Comparison of ENCODE assay signal across 17 mouse cellular contexts in genomic region chr9:78121985-78122384, GRCm38 (mm10). TPM values are rescaled to one million over a fixed set of nuclear protein-coding genes. Genes with fewer than 3 reads are reported as not detected.
A peak's percentile ranks its signal among the peaks of the same experiment; 100 is the strongest.
DNase-seq lines count a peak whose midpoint lies in the region; ATAC-seq and TF ChIP-seq lines count a peak whose summit lies in the region.
"Had no signal": no experiment of that assay in that cellular context is flagged by ENCODE, and none has a peak within 500 bp of the region (broad histone marks: within the 10 kb centered on the region; RNA-seq: fewer than 3 reads in every experiment).

No protein-coding gene starts in this region.

- H3K9ac ChIP-seq in hindbrain, postnatal 0 days (replicated peaks; ENCODE audit: low read length) = no peak overlapping the region
- no peak overlapping the region for H3K9ac ChIP-seq in hindbrain, embryonic 13.5 days
- no peak overlapping the region for H3K9ac ChIP-seq in intestine, embryonic 16.5 days (ENCODE audit: low read depth, low read length)
- no peak overlapping the region for H3K9ac ChIP-seq in stomach, postnatal 0 days (ENCODE audit: low read length)
- H3K9ac ChIP-seq in hindbrain, embryonic 12.5 days = no peak overlapping the region
- H3K9ac ChIP-seq: embryonic facial prominence, embryonic 15.5 days; forebrain, embryonic 12.5 days; lung, embryonic 15.5 days; neural tube, embryonic 12.5 days had no signal

- WGBS in hindbrain, postnatal 0 days = 76% methylated on average over 6 of the region's 6 CpGs
- 77% methylated on average over 6 of the region's 6 CpGs for WGBS in hindbrain, embryonic 13.5 days
- WGBS in lung, adult 2 months = 52% methylated on average over 6 of the region's 6 CpGs
- 63% methylated on average over 6 of the region's 6 CpGs for whole genome bisulfite sequencing in intestine, embryonic 16.5 days
- 61% methylated on average over 6 of the region's 6 CpGs for WGBS in stomach, postnatal 0 days
- 74% methylated on average over 6 of the region's 6 CpGs for WGBS in hindbrain, embryonic 12.5 days

- TF ChIP-seq EP300 in stomach, postnatal 0 days (optimal IDR thresholded peaks at IDR 0.05) = no peak

- peak overlapping the region; percentile 26; the same call in 1 of the 2 replicates for H3K27ac ChIP-seq in hindbrain, postnatal 0 days
- H3K27ac ChIP-seq in hindbrain, embryonic 13.5 days = no peak overlapping the region
- H3K27ac ChIP-seq in intestine, embryonic 16.5 days (ENCODE audit: low read length) = peak overlapping the region; percentile 84
- peak overlapping the region; percentile 90 for H3K27ac ChIP-seq in stomach, postnatal 0 days (replicated peaks)
- no peak overlapping the region for H3K27ac ChIP-seq in hindbrain, embryonic 12.5 days
- H3K27ac ChIP-seq: embryonic facial prominence, embryonic 15.5 days; forebrain, embryonic 12.5 days; neural tube, embryonic 12.5 days had no signal

- no peak for TF ChIP-seq CTCF in hindbrain, postnatal 0 days (IDR thresholded peaks at IDR 0.05; ENCODE audit: low read depth)
- no peak for TF ChIP-seq CTCF in lung, adult 2 months (IDR thresholded peaks at IDR 0.05; ENCODE audit: insufficient read depth, low read length)
- no peak for TF ChIP-seq CTCF in stomach, postnatal 0 days (IDR thresholded peaks at IDR 0.05; ENCODE audit: low read depth)

- H3K4me2 ChIP-seq in hindbrain, postnatal 0 days (ENCODE audit: low read depth, low read length) = no peak overlapping the region
- no peak overlapping the region for H3K4me2 ChIP-seq in hindbrain, embryonic 13.5 days
- H3K4me2 ChIP-seq in intestine, embryonic 16.5 days (ENCODE audit: low read depth, low read length) = no peak overlapping the region
- no peak overlapping the region for H3K4me2 ChIP-seq in stomach, postnatal 0 days (replicated peaks; ENCODE audit: low read depth)
- H3K4me2 ChIP-seq in hindbrain, embryonic 12.5 days (replicated peaks) = no peak overlapping the region
- H3K4me2 ChIP-seq: embryonic facial prominence, embryonic 15.5 days; forebrain, embryonic 12.5 days; lung, embryonic 15.5 days; neural tube, embryonic 12.5 days had no signal

- DNase-seq in hindbrain, postnatal 0 days (ENCODE audit: low spot score) = no peak
- no peak for DNase-seq in lung, adult 2 months
- DNase-seq in lung, postnatal 14 days = no peak
- no peak for DNase-seq in stomach, postnatal 0 days (ENCODE audit: low spot score)
- DNase-seq: adrenal gland, postnatal 10 days; cerebellum, adult 2 months; left cerebral cortex, postnatal 4 days; right cerebral cortex, postnatal 4 days; thymus, postnatal 14 days had no signal

- H3K9me3 ChIP-seq in hindbrain, postnatal 0 days (ENCODE audit: low read length) = no peaks in the 10 kb centered on the region
- no peaks in the 10 kb centered on the region for H3K9me3 ChIP-seq in hindbrain, embryonic 13.5 days
- no peaks in the 10 kb centered on the region for H3K9me3 ChIP-seq in intestine, embryonic 16.5 days (ENCODE audit: control insufficient read depth, low read length)
- H3K9me3 ChIP-seq in stomach, postnatal 0 days (ENCODE audit: control insufficient read depth, low read length) = no peaks in the 10 kb centered on the region
- no peaks in the 10 kb centered on the region for H3K9me3 ChIP-seq in hindbrain, embryonic 12.5 days (replicated peaks)
- H3K9me3 ChIP-seq: embryonic facial prominence, embryonic 15.5 days; forebrain, embryonic 12.5 days; lung, embryonic 15.5 days; neural tube, embryonic 12.5 days had no signal

- TF ChIP-seq POLR2A in lung, adult 2 months (IDR thresholded peaks at IDR 0.05; ENCODE audit: borderline replicate concordance, extremely low read depth, low read depth, low read length) = 0 out of 2 replicates have a peak, but pooled peaks have one; percentile 22

- H3K27me3 ChIP-seq in hindbrain, postnatal 0 days (ENCODE audit: insufficient read depth, low read length) = no peaks in the 10 kb centered on the region
- H3K27me3 ChIP-seq in hindbrain, embryonic 13.5 days = no peaks in the 10 kb centered on the region
- no peaks in the 10 kb centered on the region for H3K27me3 ChIP-seq in intestine, embryonic 16.5 days (replicated peaks; ENCODE audit: control insufficient read depth, insufficient read depth, low read length)
- no peaks in the 10 kb centered on the region for H3K27me3 ChIP-seq in stomach, postnatal 0 days (ENCODE audit: control insufficient read depth, insufficient read depth, low read length)
- H3K27me3 ChIP-seq in hindbrain, embryonic 12.5 days = no peaks in the 10 kb centered on the region
- H3K27me3 ChIP-seq: embryonic facial prominence, embryonic 15.5 days; forebrain, embryonic 12.5 days; lung, embryonic 15.5 days; neural tube, embryonic 12.5 days had no signal

- no peak for ATAC-seq in hindbrain, postnatal 0 days
- no peak for ATAC-seq in hindbrain, embryonic 13.5 days (ENCODE audit: low FRiP score)
- ATAC-seq in intestine, embryonic 16.5 days = no peak
- no peak for ATAC-seq in stomach, postnatal 0 days (ENCODE audit: low FRiP score, low TSS enrichment)
- no peak for ATAC-seq in hindbrain, embryonic 12.5 days (ENCODE audit: low FRiP score)
- ATAC-seq: CD4-positive, CD25-positive, alpha-beta regulatory T cell, adult 4 months had no signal

- 0 out of 2 replicates have a peak, but pooled peaks cover 3% of the 10 kb centered on the region for H3K36me3 ChIP-seq in hindbrain, postnatal 0 days (ENCODE audit: insufficient read depth, low read length)
- peaks cover 32% of the 10 kb centered on the region for H3K36me3 ChIP-seq in hindbrain, embryonic 13.5 days
- no peaks in the 10 kb centered on the region for H3K36me3 ChIP-seq in intestine, embryonic 16.5 days (ENCODE audit: control insufficient read depth, insufficient read depth, low read length)
- peaks cover 3% of the 10 kb centered on the region; the same call in 1 of the 2 replicates for H3K36me3 ChIP-seq in stomach, postnatal 0 days (ENCODE audit: control insufficient read depth, insufficient read depth, low read length)
- peaks cover 16% of the 10 kb centered on the region; the same call in 1 of the 2 replicates for H3K36me3 ChIP-seq in hindbrain, embryonic 12.5 days

- H3K4me1 ChIP-seq in hindbrain, postnatal 0 days (ENCODE audit: insufficient read depth, low read length) = peaks cover 6% of the 10 kb centered on the region; the same call in 1 of the 2 replicates
- H3K4me1 ChIP-seq in hindbrain, embryonic 13.5 days (replicated peaks) = peaks cover 26% of the 10 kb centered on the region
- peaks cover 11% of the 10 kb centered on the region for H3K4me1 ChIP-seq in lung, adult 2 months (ENCODE audit: control insufficient read depth, insufficient read depth, low read length)
- H3K4me1 ChIP-seq in intestine, embryonic 16.5 days (ENCODE audit: control insufficient read depth, insufficient read depth, low read length) = peaks cover 28% of the 10 kb centered on the region
- H3K4me1 ChIP-seq in stomach, postnatal 0 days (replicated peaks; ENCODE audit: control insufficient read depth, insufficient read depth) = no peaks in the 10 kb centered on the region
- H3K4me1 ChIP-seq in hindbrain, embryonic 12.5 days = peaks cover 14% of the 10 kb centered on the region
- H3K4me1 ChIP-seq: embryonic facial prominence, embryonic 15.5 days had no signal

- H3K4me3 ChIP-seq in hindbrain, postnatal 0 days (ENCODE audit: low read length) = no peak overlapping the region
- no peak overlapping the region for H3K4me3 ChIP-seq in hindbrain, embryonic 13.5 days
- H3K4me3 ChIP-seq in lung, adult 2 months (replicated peaks; ENCODE audit: extremely low read depth, low read depth, low read length) = no peak overlapping the region
- H3K4me3 ChIP-seq in intestine, embryonic 16.5 days (ENCODE audit: low read length) = no peak overlapping the region
- no peak overlapping the region for H3K4me3 ChIP-seq in stomach, postnatal 0 days (ENCODE audit: low read depth, low read length)
- H3K4me3 ChIP-seq in hindbrain, embryonic 12.5 days = no peak overlapping the region
- H3K4me3 ChIP-seq: embryonic facial prominence, embryonic 15.5 days; forebrain, embryonic 12.5 days; lung, embryonic 15.5 days; neural tube, embryonic 12.5 days had no signal

RNA-seq across cellular contexts. Expression of gene Ick, which starts 13.0 kb away (rescaled TPM):
- total RNA-seq in hindbrain, postnatal 0 days (2014; rRNA removed) = 36.7 and 41.2 TPM in 2 replicates
- 29.3 and 35.2 TPM in 2 replicates for polyA plus RNA-seq in hindbrain, postnatal 0 days (2015; fragmentation: Nextera tagmentation; extraction: Ambion mirVana)
- polyA plus RNA-seq in hindbrain, embryonic 13.5 days (2015; fragmentation: Nextera tagmentation; extraction: Ambion mirVana) = 37.1 and 41.6 TPM in 2 replicates
- 21.1 and 23.7 TPM in 2 replicates for polyA plus RNA-seq in lung, adult 2 months (2012; rRNA removed)
- 28.1 and 29.9 TPM in 2 replicates for polyA plus RNA-seq in intestine, embryonic 16.5 days (2015; fragmentation: Nextera tagmentation; extraction: Ambion mirVana)
- 28.5 and 31.3 TPM in 2 replicates for polyA plus RNA-seq in stomach, postnatal 0 days (2015; fragmentation: Nextera tagmentation; extraction: Ambion mirVana)
- 38.1 and 40.0 TPM in 2 replicates for polyA plus RNA-seq in hindbrain, embryonic 12.5 days (2016; fragmentation: Nextera tagmentation; extraction: Ambion mirVana)

RNA-seq across cellular contexts. Expression of gene Fbxo9, which starts 13.1 kb away (rescaled TPM):
- 107 and 109 TPM in 2 replicates for total RNA-seq in hindbrain, postnatal 0 days (2014; rRNA removed)
- 86.7 and 88.9 TPM in 2 replicates for polyA plus RNA-seq in hindbrain, postnatal 0 days (2015; fragmentation: Nextera tagmentation; extraction: Ambion mirVana)
- 52.7 and 53.7 TPM in 2 replicates for polyA plus RNA-seq in hindbrain, embryonic 13.5 days (2015; fragmentation: Nextera tagmentation; extraction: Ambion mirVana)
- 67.7 and 79.3 TPM in 2 replicates for polyA plus RNA-seq in lung, adult 2 months (2012; rRNA removed)
- 39.8 and 43.3 TPM in 2 replicates for polyA plus RNA-seq in intestine, embryonic 16.5 days (2015; fragmentation: Nextera tagmentation; extraction: Ambion mirVana)
- 41.0 and 44.5 TPM in 2 replicates for polyA plus RNA-seq in stomach, postnatal 0 days (2015; fragmentation: Nextera tagmentation; extraction: Ambion mirVana)
- polyA plus RNA-seq in hindbrain, embryonic 12.5 days (2016; fragmentation: Nextera tagmentation; extraction: Ambion mirVana) = 42.0 and 43.1 TPM in 2 replicates

Comparison
In these comparisons a context has a peak if more than half of its experiments do, and no peak if none do; other contexts are left out.
1. H3K27ac ChIP-seq: peak in hindbrain, postnatal 0 days (single experiment), intestine, embryonic 16.5 days (single experiment) and stomach, postnatal 0 days (single experiment); none in hindbrain, embryonic 13.5 days (single experiment) and hindbrain, embryonic 12.5 days (single experiment).